Mouse (Mus musculus) bone marrow, adult 2 months (tissue): ENCODE results near the gene Katnb1. TPM values are rescaled to one million over a fixed set of nuclear protein-coding genes. Genes with fewer than 3 reads are reported as not detected.

ENCODE experiments used
- H3K27ac ChIP-seq: fragments of 200-500 bp; 2 replicates; pipeline ENCODE4 v1.5.1; 2012; ENCODE audit warnings: low read depth, mild to moderate bottlenecking, control low read depth, inconsistent platforms, low read length; ENCODE audit not compliant: control insufficient read depth, poor library complexity, insufficient read depth
- H3K4me1 ChIP-seq: fragments of 200-500 bp; 2 replicates; pipeline ENCODE4 v1.6.1; 2011; ENCODE audit warnings: low read length; ENCODE audit not compliant: control insufficient read depth, insufficient read depth
- H3K4me3 ChIP-seq: fragments of 200-500 bp; replicated peaks from 2 replicates; pipeline ENCODE3; 2011; ENCODE audit warnings: mild to moderate bottlenecking, low read depth, low read length, control low read depth; ENCODE audit not compliant: control insufficient read depth
- CTCF ChIP-seq: fragments of 200-500 bp; IDR thresholded peaks from 2 replicates; pipeline ENCODE4 v1.5.1; 2011; ENCODE audit warnings: low read length, control low read depth; ENCODE audit not compliant: control insufficient read depth, insufficient read depth
- POLR2A ChIP-seq: fragments of 200-500 bp; IDR thresholded peaks from 2 replicates; pipeline ENCODE4 v1.6.1; 2011; ENCODE audit warnings: low read depth, mild to moderate bottlenecking, control low read depth, low read length, borderline replicate concordance; ENCODE audit not compliant: control insufficient read depth
- WGBS: fragments of 180-500 bp; shearing (Covaris S2); methylation state at CpG from one replicate; pipeline ENCODE4 v1.1.7; 2018; 5-methylcytosine and 5-hydroxymethylcytosine counted together
- polyA plus RNA-seq: library from polyadenylated mRNA; stranded (reverse); fragments of >200 nt; gene quantifications from 2 replicates; pipeline ENCODE4 v1.2.4, GENCODE M21; 2011; ENCODE audit warnings: low replicate concordance; ENCODE audit not compliant: missing spikeins, insufficient read depth, insufficient read length

Katnb1 gene
- polyA plus RNA-seq, 1 experiment: 21.7 TPM

DNA sequence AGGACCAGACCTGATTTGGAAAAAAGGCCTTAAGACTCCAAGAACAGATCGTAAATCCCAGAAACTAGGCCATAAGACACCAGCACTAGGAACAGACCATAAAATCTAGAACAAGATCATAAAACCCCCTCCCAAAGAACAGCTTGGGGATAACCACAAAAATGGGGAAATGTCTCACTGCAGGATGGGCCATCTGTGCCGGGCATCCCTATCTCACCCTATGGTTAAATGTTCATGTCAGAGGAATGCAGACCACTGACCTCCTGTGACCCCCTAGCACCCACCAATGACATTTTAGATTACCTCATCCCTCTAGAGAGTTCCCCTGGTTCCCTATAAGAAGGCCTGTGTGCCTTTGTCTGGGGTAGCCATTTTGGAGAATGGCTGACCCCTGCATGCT is 31.4 kb upstream of the Katnb1 start:
- 24% methylated on average over 2 of the region's 2 CpGs for WGBS
- H3K4me1 ChIP-seq: no peaks in the 10 kb centered on the region; the same call in 1 of the 2 replicates
- TF ChIP-seq CTCF: no peak
- no peak for TF ChIP-seq POLR2A
- H3K27ac ChIP-seq: no peak overlapping the region
- no peak overlapping the region for H3K4me3 ChIP-seq

DNA sequence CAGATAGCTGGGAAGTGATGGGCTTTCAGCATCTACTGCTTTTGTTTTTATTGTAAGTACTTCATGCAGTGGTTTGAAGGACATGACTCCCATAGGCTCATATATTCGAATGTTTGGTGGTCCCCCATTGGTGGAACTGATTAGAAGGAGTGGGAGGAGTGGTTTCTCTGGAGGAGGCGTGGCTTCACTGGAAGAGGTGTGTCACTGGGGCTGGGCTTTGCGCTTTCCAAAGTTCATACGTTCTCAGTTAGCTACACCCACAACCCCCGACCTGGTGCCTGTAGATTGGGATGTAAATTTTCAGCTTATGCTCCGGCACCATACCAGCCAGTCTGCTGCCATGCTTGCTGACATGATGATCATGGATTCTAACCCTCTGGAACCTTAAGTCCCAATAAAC is 26.5 kb upstream of the Katnb1 start:
- TF ChIP-seq POLR2A (no peak), CTCF (no peak)
- no peak overlapping the region for H3K27ac ChIP-seq
- H3K4me1 ChIP-seq: peaks cover 9% of the 10 kb centered on the region
- 58% methylated on average over 6 of the region's 6 CpGs for WGBS
- no peak overlapping the region for H3K4me3 ChIP-seq

DNA sequence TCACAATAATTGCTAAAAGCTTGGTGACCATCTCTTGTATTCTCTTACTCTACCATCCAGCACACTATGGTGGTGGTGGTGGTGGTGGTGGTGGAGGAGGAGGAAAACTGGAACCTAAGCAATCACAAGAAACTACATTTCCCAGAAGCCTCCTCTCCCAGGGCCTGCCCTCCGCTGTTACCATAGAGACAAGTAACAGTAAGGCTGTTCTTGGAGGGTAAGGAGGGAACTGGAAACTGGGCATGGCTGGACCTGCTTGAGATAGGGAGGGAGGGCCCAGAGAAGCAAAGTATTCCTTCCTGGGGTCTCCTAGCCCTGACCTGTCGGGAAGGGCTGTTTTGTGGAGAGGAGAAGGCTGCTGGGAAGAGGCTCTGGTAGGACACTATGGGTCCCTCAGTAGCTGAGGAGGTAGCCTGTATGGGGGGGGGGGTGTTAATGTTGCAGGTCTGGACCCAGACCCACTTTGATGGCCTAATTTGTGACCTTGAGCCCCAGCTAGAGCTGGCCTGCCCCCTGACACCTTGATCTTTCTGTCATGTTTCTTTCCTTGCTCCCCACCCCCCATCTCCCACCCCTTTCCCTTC is 26.0 kb upstream of the Katnb1 start, which contains the start of gene Drc7:
Gene Drc7, plus strand, starts transcription at position 177 of the 584 bp plus-strand sequence.
- 38% methylated on average over 2 of the region's 2 CpGs for WGBS
- H3K4me1 ChIP-seq: peaks cover 9% of the 10 kb centered on the region
- H3K4me3 ChIP-seq: no peak within 1 kb of the TSS
- TF ChIP-seq CTCF: no peak
- TF ChIP-seq POLR2A: no peak
- H3K27ac ChIP-seq: no peak within 1 kb of the TSS

DNA sequence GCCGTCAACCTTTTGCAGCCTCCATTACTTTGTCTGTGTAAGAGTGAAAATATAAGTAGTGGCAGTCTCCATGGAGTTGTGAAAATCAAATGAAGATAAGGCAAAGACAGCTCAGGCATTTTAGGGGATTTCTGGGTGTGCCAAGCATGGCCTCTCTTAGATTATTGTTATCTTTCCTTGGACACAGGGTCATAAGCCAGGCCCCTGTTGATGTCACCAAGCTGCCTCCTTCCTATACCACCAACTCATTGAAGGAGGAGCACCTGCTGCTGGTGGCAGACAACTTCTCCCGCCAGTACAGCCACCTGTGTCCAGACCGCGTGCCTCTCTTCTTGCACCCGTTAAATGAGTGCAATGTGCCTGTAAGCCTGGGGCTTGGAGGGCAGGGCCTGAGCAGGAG is 24.6 kb upstream of the Katnb1 start:
- WGBS: 37% methylated on average over 5 of the region's 5 CpGs
- peaks cover 9% of the 10 kb centered on the region for H3K4me1 ChIP-seq
- no peak overlapping the region for H3K4me3 ChIP-seq
- TF ChIP-seq POLR2A: no peak
- TF ChIP-seq CTCF: no peak
- no peak overlapping the region for H3K27ac ChIP-seq

DNA sequence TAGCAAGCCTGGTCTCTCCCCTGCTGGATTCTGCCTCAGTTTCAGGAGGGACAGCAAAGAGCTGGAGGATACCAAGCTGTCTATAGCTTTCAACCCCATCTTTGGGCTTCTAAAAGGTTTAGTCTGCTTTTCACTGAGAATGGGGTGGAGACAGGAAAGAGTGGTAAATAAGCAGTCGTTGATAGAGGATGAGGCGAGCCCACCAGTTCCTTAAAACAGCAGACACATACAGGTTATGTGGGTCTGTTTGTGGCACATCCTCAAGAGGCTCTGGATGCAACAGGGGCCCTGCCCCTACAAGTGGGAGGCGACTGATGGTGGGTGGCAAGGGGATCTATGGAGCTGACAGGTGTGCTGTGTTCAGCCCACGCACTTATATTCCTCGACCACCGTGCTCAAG is 22.3 kb upstream of the Katnb1 start:
- WGBS: 6% methylated on average over 6 of the region's 6 CpGs
- no peak overlapping the region for H3K4me3 ChIP-seq
- peaks cover 9% of the 10 kb centered on the region for H3K4me1 ChIP-seq
- peak overlapping the region; percentile 51 for H3K27ac ChIP-seq
- TF ChIP-seq POLR2A (no peak), CTCF (no peak)

DNA sequence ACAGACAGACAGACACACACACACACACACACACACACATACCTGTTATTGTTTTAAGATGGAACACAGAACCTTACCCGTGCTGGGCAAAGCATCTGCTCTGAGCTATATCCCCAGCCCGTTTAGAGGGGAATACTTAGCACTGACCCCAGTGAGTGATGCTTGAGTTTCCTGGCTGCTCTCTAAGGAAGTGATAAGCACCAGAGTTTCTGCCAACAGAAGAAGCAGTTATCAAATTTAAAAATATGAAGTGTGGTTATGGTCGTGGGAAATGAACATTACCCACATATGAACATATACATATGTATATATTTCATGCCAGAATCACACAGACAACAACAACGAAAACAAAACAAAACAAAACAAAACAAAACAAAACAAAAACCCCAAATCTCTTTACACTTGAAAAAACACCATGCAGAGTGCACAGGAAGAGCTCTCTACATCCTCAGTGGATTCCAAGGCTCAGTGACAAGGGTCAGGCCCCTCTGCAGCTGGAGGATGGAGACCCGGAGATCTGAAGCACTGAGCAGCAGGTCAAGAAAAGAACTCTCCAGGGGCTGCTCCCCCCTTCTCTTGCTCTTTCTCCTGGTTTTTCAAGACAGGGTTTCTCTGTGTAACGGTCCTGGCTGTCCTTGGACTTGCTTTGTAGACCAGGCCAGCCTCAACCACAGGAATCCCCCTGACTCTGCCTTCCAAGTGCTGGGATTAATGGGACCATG is 21.0 kb upstream of the Katnb1 start:
- H3K4me3 ChIP-seq: no peak overlapping the region
- H3K27ac ChIP-seq: no peak overlapping the region; the same call in 1 of the 2 replicates
- TF ChIP-seq CTCF (no peak), POLR2A (no peak)
- 25% methylated on average over 6 of the region's 6 CpGs for WGBS
- H3K4me1 ChIP-seq: peaks cover 9% of the 10 kb centered on the region

DNA sequence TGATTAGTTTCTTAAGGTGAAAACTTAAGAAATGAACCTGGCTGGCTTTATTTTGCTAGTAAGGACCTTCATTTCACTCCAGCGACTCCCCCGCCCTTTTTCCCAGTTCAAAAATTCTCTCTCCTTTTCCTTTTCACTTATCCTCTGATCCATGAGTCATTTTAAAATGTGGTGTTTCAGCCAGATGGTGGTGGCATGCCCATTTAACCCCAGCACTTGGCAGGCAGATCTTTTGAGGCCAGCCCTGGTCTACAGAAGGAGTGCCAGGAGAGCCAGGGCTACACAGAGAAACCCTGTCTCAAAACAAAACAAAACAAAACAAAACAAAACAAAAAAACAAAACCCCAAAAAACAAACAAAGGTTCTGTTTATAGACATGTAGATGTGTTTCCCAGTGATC is 16.5 kb upstream of the Katnb1 start:
- Histone ChIP-seq H3K4me3 (no peak overlapping the region), H3K27ac (no peak overlapping the region), H3K4me1 (no peaks in the 10 kb centered on the region; the same call in 1 of the 2 replicates)
- WGBS: 74% methylated on average over 2 of the region's 2 CpGs
- TF ChIP-seq POLR2A (no peak), CTCF (no peak)

DNA sequence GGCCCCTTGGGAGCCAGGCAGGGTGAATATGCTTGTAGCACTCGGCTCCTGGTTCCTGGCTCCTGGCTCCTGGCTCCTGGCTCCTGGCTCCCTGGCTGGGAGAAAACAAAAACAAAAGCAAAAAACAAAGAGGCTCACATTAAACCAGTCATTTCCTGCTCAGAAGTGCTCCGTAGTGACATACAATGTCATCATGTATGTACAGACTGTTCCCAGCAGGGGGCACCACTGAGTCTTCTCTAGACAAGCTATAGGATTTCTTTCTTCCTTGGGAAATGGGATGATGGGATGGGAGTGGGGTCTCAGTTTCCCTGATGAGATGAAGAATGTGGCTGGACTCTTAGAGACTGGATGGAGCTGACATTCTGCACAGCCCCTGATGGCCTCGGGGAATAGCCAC is 13.4 kb upstream of the Katnb1 start:
- no peaks in the 10 kb centered on the region for H3K4me1 ChIP-seq
- H3K27ac ChIP-seq: no peak overlapping the region
- no peak overlapping the region for H3K4me3 ChIP-seq
- TF ChIP-seq CTCF (no peak), POLR2A (no peak)
- WGBS: 41% methylated on average over 3 of the region's 3 CpGs

DNA sequence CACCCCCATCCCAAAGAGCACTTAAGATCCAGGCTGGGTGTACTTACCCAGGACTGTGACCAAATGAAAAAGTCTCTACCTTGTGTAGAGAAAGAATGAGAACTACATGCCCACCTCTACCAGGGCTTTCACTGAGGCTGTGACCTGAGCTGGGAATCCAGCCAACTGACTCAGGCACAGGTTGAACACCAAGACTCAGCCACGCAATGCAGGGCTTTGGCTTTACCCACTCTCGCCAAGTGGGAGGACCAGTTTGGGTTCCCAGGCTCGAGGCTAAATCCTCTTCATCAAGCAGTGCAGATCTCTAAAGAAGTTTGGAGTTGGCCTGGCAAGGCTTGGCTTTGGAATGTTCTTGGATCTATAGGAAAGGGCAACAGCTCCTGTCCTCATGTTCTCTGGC is 5.5 kb upstream of the Katnb1 start:
- no peak overlapping the region for H3K4me3 ChIP-seq
- 67% methylated on average over 3 of the region's 3 CpGs for WGBS
- H3K4me1 ChIP-seq: no peaks in the 10 kb centered on the region
- no peak overlapping the region for H3K27ac ChIP-seq
- TF ChIP-seq POLR2A (no peak), CTCF (no peak)
